In genomic region chr10:118130016-118130415, GRCm38 (mm10) we compare ENCODE assay signal across 16 mouse cellular contexts.
"Had no signal": no experiment of that assay in that cellular context is flagged by ENCODE, and none has a peak within 500 bp of the region (broad histone marks: within the 10 kb centered on the region; RNA-seq: fewer than 3 reads in every experiment).

No protein-coding gene starts in this region.

- DNase-seq: lung, adult 18-20 months; lung, embryonic 14.5 days; lung, postnatal 10 days; lung, postnatal 4 days; midbrain, embryonic 14.5 days; right cerebral cortex, postnatal 14 days; thymus, adult 2 months; thymus, postnatal 25 days; thymus, postnatal 4 days had no signal

- H3K36me3 ChIP-seq: midbrain, embryonic 12.5 days; neural tube, embryonic 13.5 days; neural tube, embryonic 15.5 days; stomach, embryonic 15.5 days had no signal

- H3K9ac ChIP-seq: lung, embryonic 14.5 days; midbrain, embryonic 12.5 days; neural tube, embryonic 13.5 days; neural tube, embryonic 15.5 days; stomach, embryonic 15.5 days had no signal

- H3K4me2 ChIP-seq: lung, embryonic 14.5 days; midbrain, embryonic 12.5 days; neural tube, embryonic 13.5 days; neural tube, embryonic 15.5 days; stomach, embryonic 15.5 days had no signal

- H3K4me1 ChIP-seq: midbrain, embryonic 12.5 days; neural tube, embryonic 13.5 days; neural tube, embryonic 15.5 days; stomach, embryonic 15.5 days had no signal

- H3K27ac ChIP-seq: midbrain, embryonic 12.5 days; neural tube, embryonic 13.5 days; neural tube, embryonic 15.5 days; stomach, embryonic 15.5 days; stomach, postnatal 0 days had no signal

- H3K9me3 ChIP-seq: midbrain, embryonic 12.5 days; neural tube, embryonic 13.5 days; neural tube, embryonic 15.5 days; stomach, embryonic 15.5 days had no signal

- ATAC-seq: midbrain, embryonic 16.5 days had no signal

- H3K4me3 ChIP-seq: midbrain, embryonic 12.5 days; myocyte; neural tube, embryonic 13.5 days; neural tube, embryonic 15.5 days; stomach, embryonic 15.5 days had no signal
